Mouse (Mus musculus): ENCODE measurements around the gene Arpin. TPM values are rescaled to one million over a fixed set of nuclear protein-coding genes. Genes with fewer than 3 reads are reported as not detected.

The Arpin gene
- total RNA-seq, 2 experiments from 2014 or later: 12.0 to 13.4 TPM

GRCm38 (mm10) chr7:79892576-79893428, 42.4 kb downstream of the Arpin start:
- no peak for DNase-seq

- no peak for DNase-seq
Observed at GRCm38 (mm10) chr7:79890436-79891221, 44.5 kb downstream of the Arpin start.

GRCm38 (mm10) chr7:79888603-79889002, 46.6 kb downstream of the Arpin start:
- DNase-seq: no peak

- DNase-seq: no peak
Observed at GRCm38 (mm10) chr7:79883613-79884334, 51.4 kb downstream of the Arpin start.

- no peak for DNase-seq
Observed at GRCm38 (mm10) chr7:79881901-79882300, 53.3 kb downstream of the Arpin start.

- no peak for DNase-seq
Observed at GRCm38 (mm10) chr7:79880998-79881397, 54.2 kb downstream of the Arpin start.

GRCm38 (mm10) chr7:79880033-79880432, 55.1 kb downstream of the Arpin start:
- no peak for DNase-seq

- DNase-seq: no peak
Observed at GRCm38 (mm10) chr7:79878455-79879025, 56.6 kb downstream of the Arpin start.

Small RNAs within 50 kb of the gene (microRNA-seq; reads per million reads assigned to microRNA genes)
- gene Gm24541: 0 reads per million in 2 experiments

Other genes with a start within 250 kb of the Arpin start
- gene Kif7, start 219.6 kb downstream of the Arpin start, total RNA-seq (2021): 1 to 10 TPM; 1.9 to 2.3 TPM
- under 1 TPM; 0.22 to 0.35 TPM for gene Plin1, start 202.5 kb downstream of the Arpin start, total RNA-seq (2021)
- 10 to 100 TPM; 10.3 to 10.9 TPM for gene Pex11a, start 192.2 kb downstream of the Arpin start, total RNA-seq (2021)
- gene Wdr93, start 192.2 kb downstream of the Arpin start, total RNA-seq (2021): under 1 TPM; 0.30 to 0.38 TPM
- under 1 TPM in 1 of 2 experiments, not detected in 1; 0.30 TPM for gene Mesp1, start 141.6 kb downstream of the Arpin start, total RNA-seq (2021)
- gene Mesp2, start 124.6 kb downstream of the Arpin start, total RNA-seq (2021): 1 to 10 TPM; 1.1 to 1.6 TPM
- gene Anpep, start 74.3 kb downstream of the Arpin start, total RNA-seq (2021): 1 to 10 TPM; 3.1 to 4.8 TPM
- gene Ap3s2, start 14.7 kb downstream of the Arpin start, total RNA-seq (2021): 10 to 100 TPM; 47.4 to 49.6 TPM
- gene Zfp710, start 89.5 kb upstream of the Arpin start, total RNA-seq (2021): 10 to 100 TPM; 21.7 to 23.1 TPM
- 10 to 100 TPM; 57.6 to 61.5 TPM for gene Idh2, start 180.0 kb upstream of the Arpin start, total RNA-seq (2021)

Data from layer of hippocampus, postnatal 36 days (tissue).